Mouse (Mus musculus) limb, embryonic 14.5 days (tissue): Measurements from ENCODE around the gene Tnfaip8l1. TPM values are rescaled to one million over a fixed set of nuclear protein-coding genes. Genes with fewer than 3 reads are reported as not detected.

Source experiments
- ATAC-seq: fragments of 200-750 bp; cut with Nextera tagmentation; 2 replicates; pipeline ENCODE4 v1.8.0; 2017; ENCODE audit warnings: low read depth, moderate number of reproducible peaks, moderate TSS enrichment; ENCODE audit not compliant: low FRiP score
- DNase-seq: peaks from one replicate; pipeline ENCODE4 v3.0.0-alpha.2; 2015; ENCODE audit warnings: low spot score
- H3K27ac ChIP-seq: fragments of 300-500 bp; sonication (generic); replicated peaks from 2 replicates; pipeline ENCODE4 v1.5.1; 2014; ENCODE audit warnings: low read depth, mild to moderate bottlenecking, low read length, moderate library complexity, mixed read lengths
- H3K27me3 ChIP-seq: fragments of 300-500 bp; sonication (generic); 2 replicates; pipeline ENCODE4 v1.6.1; 2014; ENCODE audit warnings: low read length, mixed read lengths; ENCODE audit not compliant: control insufficient read depth, insufficient read depth
- H3K36me3 ChIP-seq: fragments of 300-500 bp; sonication (generic); 2 replicates; pipeline ENCODE4 v1.6.1; 2014; ENCODE audit warnings: mild to moderate bottlenecking, low read length, moderate library complexity, mixed read lengths; ENCODE audit not compliant: control insufficient read depth, insufficient read depth
- H3K4me1 ChIP-seq: fragments of 300-500 bp; sonication (generic); 2 replicates; pipeline ENCODE4 v1.6.1; 2014; ENCODE audit warnings: antibody characterized with exemption, low read length, mixed read lengths; ENCODE audit not compliant: control insufficient read depth, insufficient read depth
- H3K4me2 ChIP-seq: fragments of 300-500 bp; sonication (generic); replicated peaks from 2 replicates; pipeline ENCODE4 v1.6.1; 2014; ENCODE audit warnings: low read depth, mild to moderate bottlenecking, low read length, moderate library complexity; ENCODE audit not compliant: severe bottlenecking
- H3K4me3 ChIP-seq: fragments of 300-500 bp; sonication (generic); replicated peaks from 2 replicates; pipeline ENCODE4 v1.5.1; 2014; ENCODE audit warnings: low read length
- H3K9ac ChIP-seq: fragments of 300-500 bp; sonication (generic); 2 replicates; pipeline ENCODE4 v1.6.1; 2014; ENCODE audit warnings: mild to moderate bottlenecking, low read depth, low read length, moderate library complexity; ENCODE audit not compliant: severe bottlenecking
- H3K9me3 ChIP-seq: fragments of 300-500 bp; sonication (generic); 2 replicates; pipeline ENCODE4 v1.6.1; 2016; ENCODE audit warnings: low read length; ENCODE audit not compliant: control insufficient read depth
- POLR2A ChIP-seq: fragments of 200-500 bp; IDR thresholded peaks from 2 replicates; pipeline ENCODE4 v1.8.0; 2012; ENCODE audit warnings: inconsistent platforms, mild to moderate bottlenecking, moderate library complexity, borderline replicate concordance; ENCODE audit not compliant: insufficient read depth, insufficient read length; ENCODE audit errors: extremely low read depth
- WGBS: fragments of 180-500 bp; shearing (Covaris S2); extraction: QIAGEN DNeasy Blood & Tissue Kit; methylation state at CpG from one replicate; pipeline ENCODE4 v1.1.7; 2014; 5-methylcytosine and 5-hydroxymethylcytosine counted together
- polyA plus RNA-seq, 2 experiments: library from polyadenylated mRNA; depleted of rRNA in 1 of 2; stranded (reverse) in 1 of 2; unstranded in 1 of 2; fragments of >200 nt; fragmentation: Nextera tagmentation in 1 of 2; extraction: Ambion mirVana in 1 of 2; gene quantifications; 2 replicates each; pipeline versions ENCODE4 v1.2.1 to v1.2.3; 2012 to 2014

Gene Tnfaip8l1
- polyA plus RNA-seq (2012; rRNA removed): 9.3 and 10.3 TPM in 2 replicates
- 11.6 and 11.7 TPM in 2 replicates for polyA plus RNA-seq (2014; fragmentation: Nextera tagmentation; extraction: Ambion mirVana)

GRCm38 (mm10) chr17:56162231-56162774 is at the start of gene Tnfaip8l1:
Tnfaip8l1 (plus strand) TSS chr17:56162477.
- Histone ChIP-seq H3K9ac (peak within 1 kb of the TSS; percentile 44), H3K4me3 (peak within 1 kb of the TSS; percentile 43), H3K36me3 (no peaks in the 10 kb centered on the region), H3K27ac (no peak within 1 kb of the TSS), H3K4me1 (peaks cover 7% of the 10 kb centered on the region; the same call in 1 of the 2 replicates), H3K4me2 (peak within 1 kb of the TSS; percentile 73), H3K9me3 (no peaks in the 10 kb centered on the region), H3K27me3 (no peaks in the 10 kb centered on the region)
- TF ChIP-seq POLR2A: no peak
- ATAC-seq: peak; percentile 97
- DNase-seq: peak; percentile 94
- WGBS: under 1% methylated on average over 30 of the region's 30 CpGs

DNA sequence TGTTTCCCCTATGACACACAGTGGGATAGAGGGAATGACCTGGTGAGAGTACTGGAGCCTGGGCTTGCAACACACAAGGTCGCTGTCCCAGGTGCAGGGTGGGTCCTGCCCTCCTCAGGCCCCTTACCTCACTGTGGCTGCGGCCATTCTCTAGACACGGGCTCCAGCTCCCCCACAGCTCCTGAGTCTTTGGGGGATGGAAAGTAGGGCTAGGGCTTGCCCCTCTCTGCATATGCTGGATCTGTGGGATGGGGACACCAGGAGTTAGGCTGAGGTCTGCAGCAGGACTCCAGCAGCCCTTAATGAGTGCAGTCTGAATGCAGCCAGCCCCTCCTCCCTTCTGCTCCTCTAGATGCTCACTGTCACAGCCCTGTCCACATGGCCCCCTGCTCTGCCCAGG is 49.5 kb upstream of the Tnfaip8l1 start:
- Histone ChIP-seq H3K27me3 (peaks cover 6% of the 10 kb centered on the region; the same call in 1 of the 2 replicates), H3K36me3 (no peaks in the 10 kb centered on the region; the same call in 1 of the 2 replicates), H3K27ac (no peak overlapping the region), H3K9ac (no peak overlapping the region), H3K4me3 (no peak overlapping the region), H3K4me1 (peaks cover 5% of the 10 kb centered on the region; the same call in 1 of the 2 replicates), H3K9me3 (no peaks in the 10 kb centered on the region), H3K4me2 (no peak overlapping the region)
- TF ChIP-seq POLR2A: no peak
- ATAC-seq: no peak
- 72% methylated on average over 3 of the region's 3 CpGs for WGBS
- DNase-seq: no peak

GRCm38 (mm10) chr17:56116193-56116592 is 46.1 kb upstream of the Tnfaip8l1 start:
- Histone ChIP-seq H3K9ac (no peak overlapping the region), H3K27me3 (peaks cover 36% of the 10 kb centered on the region), H3K4me2 (no peak overlapping the region), H3K4me1 (peaks cover 5% of the 10 kb centered on the region; the same call in 1 of the 2 replicates), H3K36me3 (no peaks in the 10 kb centered on the region), H3K4me3 (no peak overlapping the region), H3K9me3 (no peaks in the 10 kb centered on the region), H3K27ac (no peak overlapping the region)
- no peak for DNase-seq
- WGBS: 76% methylated on average over 10 of the region's 10 CpGs
- TF ChIP-seq POLR2A: no peak
- no peak for ATAC-seq

DNA sequence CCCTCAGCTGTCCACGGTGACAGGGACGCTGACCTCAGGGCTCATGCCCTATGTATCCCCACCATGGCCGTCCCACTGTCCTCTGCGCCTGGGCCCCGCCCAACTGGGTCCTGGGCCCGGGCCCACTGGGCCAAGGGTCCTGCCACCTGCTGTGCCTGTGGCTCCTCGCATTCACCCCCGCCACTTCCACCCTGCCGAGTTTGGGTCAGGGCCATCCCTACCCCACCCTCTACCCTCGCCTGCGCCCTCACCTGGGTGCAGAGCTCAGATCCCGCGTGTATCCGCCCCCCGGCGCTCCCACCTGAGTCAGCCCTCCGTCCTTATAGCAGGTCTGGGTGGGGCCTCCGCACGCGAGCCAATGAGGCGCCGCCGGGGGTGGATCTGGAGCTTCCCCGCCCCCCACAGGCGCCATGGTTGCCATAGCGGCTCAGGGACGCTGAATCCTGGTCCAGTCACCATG is 45.0 kb upstream of the Tnfaip8l1 start, which contains the start of gene Plin5:
TSS of gene Plin5 (minus strand) at position 346 of the 460 bp plus-strand sequence.
- 0 out of 2 replicates have a peak within 1 kb of the TSS, but pooled peaks have one; percentile 25 for H3K9ac ChIP-seq
- no peaks in the 10 kb centered on the region for H3K36me3 ChIP-seq
- WGBS: 2% methylated on average over 25 of the region's 27 CpGs
- peaks cover 5% of the 10 kb centered on the region for H3K9me3 ChIP-seq
- DNase-seq: peak; percentile 14
- ATAC-seq: no peak
- H3K4me3 ChIP-seq: peak within 1 kb of the TSS; percentile 16
- peaks cover 5% of the 10 kb centered on the region; the same call in 1 of the 2 replicates for H3K4me1 ChIP-seq
- H3K27ac ChIP-seq: no peak within 1 kb of the TSS
- TF ChIP-seq POLR2A: no peak
- H3K4me2 ChIP-seq: peak within 1 kb of the TSS; percentile 37
- peaks cover 47% of the 10 kb centered on the region for H3K27me3 ChIP-seq

- Histone ChIP-seq H3K36me3 (no peaks in the 10 kb centered on the region), H3K27me3 (peaks cover 67% of the 10 kb centered on the region), H3K4me2 (peak overlapping the region; percentile 2; the same call in 1 of the 2 replicates), H3K9me3 (peaks cover 11% of the 10 kb centered on the region), H3K4me1 (peaks cover 5% of the 10 kb centered on the region), H3K27ac (no peak overlapping the region), H3K4me3 (0 out of 2 replicates have a peak overlapping the region, but pooled peaks have one; percentile 4), H3K9ac (no peak overlapping the region)
- DNase-seq (no peak), ATAC-seq (no peak)
- no peak for TF ChIP-seq POLR2A
- 43% methylated on average over 12 of the region's 12 CpGs for WGBS
Measured at GRCm38 (mm10) chr17:56119431-56119830, 42.8 kb upstream of the Tnfaip8l1 start.
